Mouse (Mus musculus) embryonic facial prominence, embryonic 11.5 days (tissue): ENCODE results near the gene 2310011J03Rik. TPM values are rescaled to one million over a fixed set of nuclear protein-coding genes. Genes with fewer than 3 reads are reported as not detected.

Experiments used
- ATAC-seq: fragments of 200-750 bp; cut with Nextera tagmentation; replicated peaks from 2 replicates; pipeline ENCODE4 v1.8.0; 2017; ENCODE audit warnings: low read depth; ENCODE audit not compliant: insufficient number of reproducible peaks, low FRiP score, low TSS enrichment
- DNase-seq: peaks from one replicate; pipeline ENCODE4 v3.0.0-alpha.2; 2015; ENCODE audit warnings: low spot score
- H3K27ac ChIP-seq: fragments of 300-500 bp; sonication (generic); replicated peaks from 2 replicates; pipeline ENCODE4 v1.5.1; 2014; ENCODE audit warnings: mild to moderate bottlenecking, low read depth, low read length, control low read depth
- H3K27me3 ChIP-seq: fragments of 300-500 bp; sonication (generic); 2 replicates; pipeline ENCODE4 v1.6.1; 2014; ENCODE audit warnings: mild to moderate bottlenecking, low read length, moderate library complexity, mixed read lengths; ENCODE audit not compliant: control insufficient read depth, insufficient read depth
- H3K36me3 ChIP-seq: fragments of 300-500 bp; sonication (generic); replicated peaks from 2 replicates; pipeline ENCODE4 v1.6.1; 2014; ENCODE audit warnings: low read depth, mild to moderate bottlenecking, low read length, moderate library complexity, mixed read lengths; ENCODE audit not compliant: control insufficient read depth, insufficient read depth
- H3K4me1 ChIP-seq: fragments of 300-500 bp; sonication (generic); 2 replicates; pipeline ENCODE4 v1.6.1; 2014; ENCODE audit warnings: low read length, mixed read lengths; ENCODE audit not compliant: control insufficient read depth, insufficient read depth
- H3K4me2 ChIP-seq: fragments of 300-500 bp; sonication (generic); 2 replicates; pipeline ENCODE4 v1.6.1; 2014; ENCODE audit warnings: low read depth, mild to moderate bottlenecking, control low read depth, low read length, moderate library complexity
- H3K4me3 ChIP-seq: fragments of 300-500 bp; sonication (generic); 2 replicates; pipeline ENCODE4 v1.5.1; 2014; ENCODE audit warnings: low read depth, low read length, control low read depth
- H3K9ac ChIP-seq: fragments of 300-500 bp; sonication (generic); replicated peaks from 2 replicates; pipeline ENCODE4 v1.6.1; 2014; ENCODE audit warnings: mild to moderate bottlenecking, control low read depth, low read length
- H3K9me3 ChIP-seq: fragments of 300-500 bp; sonication (generic); replicated peaks from 2 replicates; pipeline ENCODE4 v1.6.1; 2016; ENCODE audit warnings: mild to moderate bottlenecking, low read length, inconsistent platforms, mixed read lengths; ENCODE audit not compliant: control insufficient read depth
- WGBS: fragments of 180-500 bp; shearing (Covaris S2); extraction: QIAGEN DNeasy Blood & Tissue Kit; methylation state at CpG from one replicate; pipeline ENCODE4 v1.1.7; 2014; 5-methylcytosine and 5-hydroxymethylcytosine counted together
- polyA plus RNA-seq: library from polyadenylated mRNA; unstranded; fragments of >200 nt; fragmentation: Nextera tagmentation; extraction: Ambion mirVana; gene quantifications from 2 replicates; pipeline ENCODE4 v1.2.1, GENCODE M21; 2014

2310011J03Rik gene
- polyA plus RNA-seq, 1 experiment from 2014 or later: 36.5 TPM

DNA sequence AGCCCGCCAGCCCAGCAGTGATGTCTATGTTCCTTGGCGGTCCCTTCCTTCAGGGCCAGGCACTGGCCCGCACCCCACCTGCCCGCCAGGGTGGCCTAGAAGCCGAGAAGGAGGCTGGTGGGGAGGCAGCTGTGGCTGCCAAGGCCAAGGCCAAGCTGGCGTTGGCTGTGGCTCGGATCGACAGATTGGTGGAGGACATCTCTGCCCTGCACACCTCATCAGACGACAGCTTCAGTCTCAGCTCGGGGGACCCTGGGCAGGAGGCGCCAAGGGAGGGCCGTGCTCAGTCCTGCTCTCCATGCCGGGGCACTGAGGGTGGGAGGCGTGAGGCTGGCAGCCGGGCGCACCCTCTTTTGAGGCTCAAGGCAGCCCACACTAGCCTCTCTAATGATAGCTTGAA, 8.8 kb downstream of the 2310011J03Rik start:
- H3K4me1 ChIP-seq: no peaks in the 10 kb centered on the region; the same call in 1 of the 2 replicates
- no peaks in the 10 kb centered on the region for H3K9me3 ChIP-seq
- H3K9ac ChIP-seq: no peak overlapping the region
- no peak overlapping the region for H3K4me2 ChIP-seq
- H3K27ac ChIP-seq: no peak overlapping the region
- WGBS: 87% methylated on average over 16 of the region's 16 CpGs
- no peak overlapping the region for H3K4me3 ChIP-seq
- ATAC-seq (no peak), DNase-seq (no peak)
- peaks cover 54% of the 10 kb centered on the region for H3K27me3 ChIP-seq
- no peaks in the 10 kb centered on the region; the same call in 1 of the 2 replicates for H3K36me3 ChIP-seq

GRCm38 (mm10) chr10:80304862-80305261, 15.5 kb downstream of the 2310011J03Rik start:
- H3K36me3 ChIP-seq: no peaks in the 10 kb centered on the region
- no peak for ATAC-seq
- H3K27me3 ChIP-seq: peaks cover 28% of the 10 kb centered on the region
- H3K27ac ChIP-seq: no peak overlapping the region
- no peak overlapping the region for H3K4me2 ChIP-seq
- no peak overlapping the region for H3K9ac ChIP-seq
- no peak for DNase-seq
- 13% methylated on average over 25 of the region's 25 CpGs for WGBS
- no peak overlapping the region for H3K4me3 ChIP-seq
- no peaks in the 10 kb centered on the region for H3K4me1 ChIP-seq
- H3K9me3 ChIP-seq: no peaks in the 10 kb centered on the region

GRCm38 (mm10) chr10:80304458-80304857, 15.9 kb downstream of the 2310011J03Rik start:
- Histone ChIP-seq H3K4me2 (no peak overlapping the region), H3K36me3 (no peaks in the 10 kb centered on the region), H3K4me1 (no peaks in the 10 kb centered on the region), H3K27ac (no peak overlapping the region), H3K4me3 (no peak overlapping the region), H3K27me3 (peaks cover 32% of the 10 kb centered on the region), H3K9ac (no peak overlapping the region), H3K9me3 (no peaks in the 10 kb centered on the region)
- 26% methylated on average over 12 of the region's 12 CpGs for WGBS
- DNase-seq (no peak), ATAC-seq (no peak)

DNA sequence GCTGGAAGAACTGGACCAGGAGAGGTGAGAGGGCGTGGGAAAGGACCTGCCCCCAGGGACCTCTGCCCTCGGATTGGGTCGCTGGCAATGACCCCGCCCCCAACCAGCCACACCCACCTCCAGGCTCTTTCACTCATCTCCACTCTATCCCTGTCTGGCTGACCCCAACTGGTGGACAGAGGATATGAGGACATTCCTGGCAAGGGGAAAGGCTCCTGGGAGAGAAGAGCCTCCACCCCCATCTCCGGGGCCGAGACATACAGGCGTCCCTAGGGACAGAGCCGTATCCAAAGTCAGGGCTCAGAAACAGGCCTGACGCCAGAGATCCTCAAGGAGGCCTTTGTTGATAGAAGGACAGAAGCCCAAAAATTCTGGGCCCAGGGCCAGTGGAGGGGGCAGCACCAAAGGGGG, 17.9 kb downstream of the 2310011J03Rik start:
- Histone ChIP-seq H3K27me3 (peaks cover 45% of the 10 kb centered on the region), H3K36me3 (no peaks in the 10 kb centered on the region)
- DNase-seq: no peak

DNA sequence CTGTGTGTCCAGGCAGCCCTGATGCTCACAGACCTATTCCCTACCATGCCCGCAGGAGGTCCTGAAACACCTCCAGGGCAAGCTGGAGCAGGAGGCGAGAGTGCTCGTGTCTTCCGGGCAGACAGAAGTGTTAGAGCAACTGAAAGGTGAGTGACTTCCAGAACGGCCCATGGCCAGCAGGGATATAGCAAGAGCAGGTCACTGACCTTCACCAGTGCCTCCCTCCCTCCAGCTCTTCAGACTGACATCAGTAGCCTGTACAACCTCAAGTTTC, 18.3 kb downstream of the 2310011J03Rik start:
- Histone ChIP-seq H3K9ac (0 out of 2 replicates have a peak overlapping the region, but pooled peaks have one; percentile 25), H3K27ac (no peak overlapping the region), H3K4me1 (no peaks in the 10 kb centered on the region), H3K27me3 (peaks cover 45% of the 10 kb centered on the region), H3K4me3 (no peak overlapping the region), H3K9me3 (no peaks in the 10 kb centered on the region), H3K36me3 (no peaks in the 10 kb centered on the region), H3K4me2 (peak overlapping the region; percentile 24)
- no peak for DNase-seq
- 39% methylated on average over 5 of the region's 5 CpGs for WGBS
- no peak for ATAC-seq

More for the DNA sequence above, 17.9 kb downstream of the 2310011J03Rik start:
- ATAC-seq: no peak
- peak overlapping the region; percentile 24 for H3K4me2 ChIP-seq
- no peak overlapping the region for H3K27ac ChIP-seq
- no peaks in the 10 kb centered on the region for H3K9me3 ChIP-seq
- WGBS: 6% methylated on average over 9 of the region's 9 CpGs
- H3K4me1 ChIP-seq: no peaks in the 10 kb centered on the region
- H3K9ac ChIP-seq: 0 out of 2 replicates have a peak overlapping the region, but pooled peaks have one; percentile 25
- H3K4me3 ChIP-seq: no peak overlapping the region

DNA sequence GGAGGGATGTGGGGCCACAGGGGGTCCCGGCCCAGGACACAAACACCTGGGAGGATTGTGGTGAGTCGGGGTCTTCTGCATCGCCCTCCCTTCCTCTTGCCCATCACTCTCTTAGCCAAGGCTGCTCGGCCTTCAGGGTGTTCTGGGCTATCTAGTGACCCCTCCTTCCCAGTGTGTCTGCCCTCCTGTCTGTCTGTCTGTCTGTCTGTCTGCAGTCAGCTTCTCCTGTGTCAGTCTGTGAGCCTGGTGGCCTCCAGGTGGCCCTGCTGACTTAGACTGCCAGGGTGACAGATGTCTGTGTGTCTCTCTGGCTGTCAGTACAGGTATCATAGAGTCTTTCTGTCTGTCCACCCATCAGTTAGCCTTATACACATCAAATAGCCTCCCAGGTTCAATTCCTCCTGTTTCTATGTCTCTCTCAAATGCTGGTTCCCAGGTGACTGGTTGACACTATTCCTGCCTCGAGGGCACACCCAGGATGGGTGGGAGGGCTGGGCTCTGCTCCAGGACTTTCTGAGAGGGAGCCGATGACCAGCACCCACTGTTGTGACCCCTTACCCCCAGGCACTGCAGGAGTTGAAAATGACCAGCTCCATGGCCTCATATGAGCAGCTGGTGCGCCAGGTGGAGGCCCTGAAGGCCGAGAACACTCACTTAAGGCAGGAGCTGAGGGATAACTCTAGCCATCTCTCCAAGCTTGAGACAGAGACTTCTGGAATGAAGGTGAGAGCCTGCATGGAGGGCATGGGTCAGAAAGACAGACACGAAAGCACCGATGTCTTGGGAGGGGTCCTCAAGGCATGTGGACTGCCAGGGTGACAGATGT, 18.9 kb downstream of the 2310011J03Rik start:
- Histone ChIP-seq H3K9ac (peak overlapping the region; percentile 51), H3K27me3 (peaks cover 45% of the 10 kb centered on the region), H3K36me3 (no peaks in the 10 kb centered on the region)

GRCm38 (mm10) chr10:80300672-80301181, 19.6 kb downstream of the 2310011J03Rik start:
- Histone ChIP-seq H3K27ac (0 out of 2 replicates have a peak overlapping the region, but pooled peaks have one; percentile 38), H3K9ac (peak overlapping the region; percentile 51), H3K27me3 (peaks cover 41% of the 10 kb centered on the region), H3K9me3 (no peaks in the 10 kb centered on the region), H3K4me3 (peak overlapping the region; percentile 21), H3K4me2 (peak overlapping the region; percentile 13), H3K4me1 (no peaks in the 10 kb centered on the region; the same call in 1 of the 2 replicates), H3K36me3 (no peaks in the 10 kb centered on the region)
- ATAC-seq (peak; percentile 9; the same call in 1 of the 2 replicates), DNase-seq (no peak)
- 20% methylated on average over 11 of the region's 11 CpGs for WGBS

More for the DNA sequence above, 18.9 kb downstream of the 2310011J03Rik start:
- H3K4me1 ChIP-seq: no peaks in the 10 kb centered on the region; the same call in 1 of the 2 replicates
- ATAC-seq (no peak), DNase-seq (no peak)
- no peaks in the 10 kb centered on the region for H3K9me3 ChIP-seq
- peak overlapping the region; percentile 38; the same call in 1 of the 2 replicates for H3K27ac ChIP-seq
- peak overlapping the region; percentile 21 for H3K4me3 ChIP-seq
- H3K4me2 ChIP-seq: peak overlapping the region; percentile 24
- 69% methylated on average over 9 of the region's 10 CpGs for WGBS

- Histone ChIP-seq H3K4me2 (peak overlapping the region; percentile 43), H3K9me3 (no peaks in the 10 kb centered on the region), H3K4me3 (peak overlapping the region; percentile 43), H3K36me3 (no peaks in the 10 kb centered on the region; the same call in 1 of the 2 replicates), H3K27me3 (peaks cover 40% of the 10 kb centered on the region), H3K27ac (no peak overlapping the region), H3K4me1 (no peaks in the 10 kb centered on the region; the same call in 1 of the 2 replicates), H3K9ac (peak overlapping the region; percentile 70)
- ATAC-seq (no peak), DNase-seq (no peak)
- WGBS: 40% methylated on average over 10 of the region's 10 CpGs
Measured at GRCm38 (mm10) chr10:80299824-80300223, 20.5 kb downstream of the 2310011J03Rik start.
